Mouse (Mus musculus) ES-E14 (cell line): ENCODE results near the gene Csnk2a1.

Experiments used
- CHD2 ChIP-seq: IDR thresholded peaks from 2 replicates; pipeline ENCODE4 v1.6.1; 2014; ENCODE audit warnings: mild to moderate bottlenecking, low read depth, low read length, inconsistent platforms
- HCFC1 ChIP-seq: IDR thresholded peaks from 2 replicates; pipeline ENCODE4 v1.6.1; 2012; ENCODE audit warnings: low read length, inconsistent platforms, borderline replicate concordance; ENCODE audit not compliant: insufficient read depth
- MAFK ChIP-seq: IDR thresholded peaks from 2 replicates; pipeline ENCODE4 v1.6.1; 2014; ENCODE audit warnings: mild to moderate bottlenecking, low read depth, low read length, inconsistent platforms; ENCODE audit not compliant: insufficient read depth
- ZNF384 ChIP-seq: IDR thresholded peaks from 2 replicates; pipeline ENCODE4 v1.6.1; 2012; ENCODE audit warnings: low read depth, low read length, inconsistent platforms

GRCm38 (mm10) chr2:152305480-152305879 is 78.8 kb downstream of the Csnk2a1 start:
- TF ChIP-seq ZNF384 (no peak), HCFC1 (no peak), CHD2 (no peak), MAFK (no peak)
